Mouse (Mus musculus) midbrain, postnatal 0 days (tissue): ENCODE measurements around the gene Fndc3b. TPM values are rescaled to one million over a fixed set of nuclear protein-coding genes. Genes with fewer than 3 reads are reported as not detected.
A peak's percentile ranks its signal among the peaks of the same experiment; 100 is the strongest.

Source experiments
- ATAC-seq: fragments of 200-750 bp; cut with Nextera tagmentation; 2 replicates; pipeline ENCODE4 v1.8.0; 2017; ENCODE audit warnings: moderate number of reproducible peaks, mild to moderate bottlenecking, moderate TSS enrichment, moderate library complexity; ENCODE audit not compliant: low FRiP score
- DNase-seq: peaks from one replicate; pipeline ENCODE4 v3.0.0-alpha.2; 2015; ENCODE audit warnings: low spot score
- H3K27ac ChIP-seq: fragments of 300-500 bp; sonication (generic); 2 replicates; pipeline ENCODE4 v1.5.1; 2014; ENCODE audit warnings: low read depth, mild to moderate bottlenecking, low read length, mixed read lengths
- H3K27me3 ChIP-seq: fragments of 300-500 bp; sonication (generic); 2 replicates; pipeline ENCODE4 v1.6.1; 2014; ENCODE audit warnings: low read length, control low read depth, mixed read lengths; ENCODE audit not compliant: insufficient read depth
- H3K36me3 ChIP-seq: fragments of 300-500 bp; sonication (generic); 2 replicates; pipeline ENCODE4 v1.6.1; 2014; ENCODE audit warnings: low read length, control low read depth, mixed read lengths; ENCODE audit not compliant: insufficient read depth
- H3K4me1 ChIP-seq: fragments of 300-500 bp; sonication (generic); 2 replicates; pipeline ENCODE4 v1.6.1; 2014; ENCODE audit warnings: mild to moderate bottlenecking, control low read depth, antibody characterized with exemption, low read length, mixed read lengths; ENCODE audit not compliant: insufficient read depth
- H3K4me2 ChIP-seq: fragments of 300-500 bp; sonication (generic); 2 replicates; pipeline ENCODE4 v1.6.1; 2014; ENCODE audit warnings: low read depth, mild to moderate bottlenecking, low read length, mixed read lengths; ENCODE audit not compliant: poor library complexity, severe bottlenecking
- H3K4me3 ChIP-seq: fragments of 300-500 bp; sonication (generic); 2 replicates; pipeline ENCODE4 v1.5.1; 2014; ENCODE audit warnings: low read depth, mild to moderate bottlenecking, low read length, moderate library complexity
- H3K9ac ChIP-seq: fragments of 300-500 bp; sonication (generic); replicated peaks from 2 replicates; pipeline ENCODE4 v1.6.1; 2014; ENCODE audit warnings: mild to moderate bottlenecking, low read length, moderate library complexity, mixed read lengths; ENCODE audit not compliant: poor library complexity, severe bottlenecking
- H3K9me3 ChIP-seq: fragments of 300-500 bp; sonication (generic); 2 replicates; pipeline ENCODE4 v1.6.1; 2016; ENCODE audit warnings: low read length, control low read depth
- CTCF ChIP-seq: IDR thresholded peaks from 2 replicates; pipeline ENCODE4 v1.5.1; 2016; ENCODE audit warnings: antibody characterized with exemption, mild to moderate bottlenecking
- WGBS: fragments of 180-500 bp; shearing (Covaris S2); extraction: QIAGEN DNeasy Blood & Tissue Kit; methylation state at CpG from one replicate; pipeline ENCODE4 v1.1.7; 2014; 5-methylcytosine and 5-hydroxymethylcytosine counted together
- microRNA-seq: library from miRNA; unstranded; fragments of <30 nt; microRNA quantifications from one replicate; pipeline ENCODE4, GENCODE M21; 2016; ENCODE audit warnings: borderline number of aligned reads
- polyA plus RNA-seq: library from polyadenylated mRNA; unstranded; fragments of >200 nt; fragmentation: Nextera tagmentation; extraction: Ambion mirVana; gene quantifications from 2 replicates; pipeline ENCODE4 v1.2.1, GENCODE M21; 2015
- total RNA-seq: library from RNA; depleted of rRNA; stranded (reverse); fragments of >200 nt; gene quantifications from 2 replicates; pipeline ENCODE4 v1.2.3, GENCODE M21; 2014; rRNA removed

The Fndc3b gene
- total and polyA plus RNA-seq, 2 experiments from 2014 or later = 7.6 to 13.4 TPM

DNA sequence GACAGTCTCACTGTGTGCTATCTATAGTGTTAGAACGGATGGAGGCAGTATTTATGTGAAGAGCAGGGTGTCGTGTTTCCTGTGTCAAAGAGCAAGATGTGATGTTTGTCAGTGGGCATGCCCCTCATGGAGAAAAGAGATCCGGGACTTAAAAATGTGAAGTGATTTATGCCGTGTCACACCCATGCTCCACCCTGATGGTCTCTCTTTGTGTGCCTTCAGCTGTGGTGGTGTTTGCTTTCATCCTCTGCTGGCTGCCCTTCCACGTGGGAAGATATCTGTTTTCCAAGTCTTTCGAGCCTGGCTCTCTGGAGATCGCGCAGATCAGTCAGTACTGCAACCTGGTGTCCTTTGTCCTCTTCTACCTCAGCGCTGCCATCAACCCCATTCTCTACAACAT lies 336.7 kb downstream of the Fndc3b start:
- H3K9ac ChIP-seq = no peak overlapping the region
- no peak overlapping the region for H3K4me3 ChIP-seq
- no peak overlapping the region for H3K4me2 ChIP-seq
- H3K27me3 ChIP-seq = peaks cover 24% of the 10 kb centered on the region
- 71% methylated on average over 9 of the region's 9 CpGs for WGBS
- H3K27ac ChIP-seq = no peak overlapping the region
- H3K36me3 ChIP-seq = no peaks in the 10 kb centered on the region
- no peak for TF ChIP-seq CTCF
- H3K9me3 ChIP-seq = no peaks in the 10 kb centered on the region
- DNase-seq (no peak), ATAC-seq (no peak)
- H3K4me1 ChIP-seq = no peaks in the 10 kb centered on the region

DNA sequence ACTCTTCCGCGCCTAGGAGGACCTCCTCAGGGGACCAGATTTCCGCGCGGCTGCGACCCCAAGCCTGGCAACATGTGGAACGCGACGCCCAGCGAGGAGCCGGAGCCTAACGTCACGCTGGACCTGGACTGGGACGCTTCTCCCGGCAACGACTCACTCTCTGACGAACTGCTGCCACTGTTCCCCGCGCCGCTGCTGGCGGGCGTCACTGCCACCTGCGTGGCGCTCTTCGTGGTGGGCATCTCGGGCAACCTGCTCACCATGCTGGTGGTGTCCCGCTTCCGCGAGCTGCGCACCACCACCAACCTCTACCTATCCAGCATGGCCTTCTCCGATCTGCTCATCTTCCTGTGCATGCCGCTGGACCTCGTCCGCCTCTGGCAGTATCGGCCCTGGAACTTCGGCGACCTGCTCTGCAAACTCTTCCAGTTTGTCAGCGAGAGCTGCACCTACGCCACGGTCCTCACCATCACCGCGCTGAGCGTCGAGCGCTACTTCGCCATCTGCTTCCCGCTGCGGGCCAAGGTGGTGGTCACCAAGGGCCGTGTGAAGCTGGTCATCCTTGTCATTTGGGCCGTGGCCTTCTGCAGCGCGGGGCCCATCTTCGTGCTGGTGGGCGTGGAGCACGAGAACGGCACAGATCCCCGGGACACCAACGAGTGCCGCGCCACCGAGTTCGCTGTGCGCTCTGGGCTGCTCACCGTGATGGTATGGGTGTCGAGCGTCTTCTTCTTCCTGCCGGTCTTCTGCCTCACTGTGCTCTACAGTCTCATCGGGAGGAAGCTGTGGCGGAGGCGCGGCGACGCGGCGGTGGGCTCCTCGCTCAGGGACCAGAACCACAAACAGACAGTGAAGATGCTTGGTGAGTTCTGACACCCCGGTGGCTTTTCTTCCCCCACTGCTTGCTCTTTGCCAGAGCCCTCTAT lies 339.1 kb downstream of the Fndc3b start:
- Histone ChIP-seq H3K27me3 (peaks cover 28% of the 10 kb centered on the region), H3K36me3 (no peaks in the 10 kb centered on the region), H3K4me1 (no peaks in the 10 kb centered on the region), H3K4me2 (peak overlapping the region; percentile 97), H3K27ac (no peak overlapping the region), H3K9ac (0 out of 2 replicates have a peak overlapping the region, but pooled peaks have one; percentile 39), H3K9me3 (no peaks in the 10 kb centered on the region), H3K4me3 (peak overlapping the region; percentile 45)
- 2% methylated on average over 73 of the region's 77 CpGs for WGBS
- ATAC-seq = peak; percentile 54; the same call in 1 of the 2 replicates
- TF ChIP-seq CTCF = no peak
- no peak for DNase-seq

DNA sequence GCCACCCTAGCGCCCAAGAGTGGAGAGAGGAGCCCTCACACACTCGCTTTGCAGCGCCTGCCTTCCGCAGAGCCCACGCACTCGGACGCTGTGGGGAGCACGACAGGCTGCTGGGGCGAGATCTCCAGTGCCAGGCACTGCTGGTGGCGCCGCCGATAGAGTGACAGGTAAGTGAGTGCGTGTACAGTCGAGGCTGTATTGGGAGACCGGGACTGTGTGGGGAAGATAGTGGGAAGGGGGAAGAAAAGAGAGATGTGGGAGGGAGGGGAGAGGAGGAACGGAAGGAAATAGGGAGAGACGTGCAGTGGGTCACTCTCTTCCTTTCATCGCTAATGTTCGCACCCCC lies 339.9 kb downstream of the Fndc3b start, which contains the start of gene Ghsr:
Gene Ghsr (plus strand): TSS at position 76 of the 346 bp plus-strand sequence.
- peak; percentile 78 for ATAC-seq
- Histone ChIP-seq H3K9ac (0 out of 2 replicates have a peak within 1 kb of the TSS, but pooled peaks have one; percentile 39), H3K4me2 (peak within 1 kb of the TSS; percentile 97), H3K27ac (no peak within 1 kb of the TSS), H3K4me3 (peak within 1 kb of the TSS; percentile 45), H3K27me3 (peaks cover 28% of the 10 kb centered on the region), H3K4me1 (no peaks in the 10 kb centered on the region), H3K36me3 (no peaks in the 10 kb centered on the region), H3K9me3 (no peaks in the 10 kb centered on the region)
- WGBS = under 1% methylated on average over 16 of the region's 19 CpGs
- TF ChIP-seq CTCF = 0 out of 2 replicates have a peak, but pooled peaks have one; percentile 5
- no peak for DNase-seq

DNA sequence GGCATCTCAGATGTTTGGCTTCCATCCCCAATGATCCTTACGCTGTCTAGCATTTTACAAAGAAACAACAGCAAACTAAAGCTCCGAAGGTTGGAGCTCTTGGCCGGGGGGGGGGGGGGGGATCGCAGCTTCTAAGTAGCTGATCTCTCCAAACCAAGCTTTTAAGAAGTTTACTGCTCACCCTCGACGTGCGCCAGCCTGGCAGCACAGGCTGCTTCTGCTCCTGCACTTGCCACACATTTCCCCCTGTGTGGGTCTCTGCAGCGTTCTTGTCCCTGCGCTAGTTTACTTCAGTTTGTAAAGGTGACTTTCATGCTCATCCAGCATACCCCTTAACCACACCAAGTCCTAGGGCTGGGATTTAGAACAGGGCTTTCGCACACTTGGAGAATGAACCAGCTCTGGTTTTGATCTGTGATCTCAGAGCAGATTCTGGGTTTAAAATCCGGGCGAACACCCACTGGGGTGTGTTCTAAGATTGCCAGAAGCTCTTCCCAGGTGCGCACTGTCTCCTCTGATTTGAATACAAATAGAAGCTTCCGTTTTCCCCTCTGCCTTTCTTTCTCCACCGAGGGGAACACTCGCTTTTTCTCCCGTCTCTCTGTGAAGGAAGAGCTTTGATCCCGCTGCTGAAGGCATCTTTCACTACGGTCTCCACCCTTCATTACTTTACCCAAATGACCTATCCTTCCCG lies 340.4 kb downstream of the Fndc3b start:
- Histone ChIP-seq H3K27me3 (peaks cover 28% of the 10 kb centered on the region), H3K4me1 (no peaks in the 10 kb centered on the region), H3K27ac (no peak overlapping the region), H3K9ac (no peak overlapping the region), H3K9me3 (no peaks in the 10 kb centered on the region), H3K4me2 (peak overlapping the region; percentile 97), H3K36me3 (no peaks in the 10 kb centered on the region), H3K4me3 (peak overlapping the region; percentile 45)
- DNase-seq (no peak), ATAC-seq (no peak)
- WGBS = 1% methylated on average over 20 of the region's 20 CpGs
- no peak for TF ChIP-seq CTCF

DNA sequence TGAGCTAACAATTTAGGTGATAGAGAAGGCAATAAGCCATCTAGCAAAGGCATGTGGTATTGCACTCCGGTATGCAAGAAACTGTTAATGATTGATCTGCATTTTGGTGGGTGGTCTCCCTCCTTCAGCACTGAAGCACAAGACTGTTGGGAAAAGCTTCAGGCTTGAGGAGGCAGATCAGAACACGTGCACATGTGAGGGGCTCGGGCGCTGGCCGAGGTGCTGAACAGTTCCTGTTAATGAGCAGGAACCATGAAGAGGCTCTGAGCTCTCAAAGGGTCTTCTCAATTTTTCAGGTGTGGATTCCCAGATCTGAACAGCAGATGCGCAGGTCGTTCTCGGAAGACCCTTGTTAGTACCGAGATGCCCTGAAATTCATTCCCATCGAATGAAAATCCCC lies 341.0 kb downstream of the Fndc3b start:
- no peak for ATAC-seq

More for the DNA sequence above, 341.0 kb downstream of the Fndc3b start:
- H3K9me3 ChIP-seq = no peaks in the 10 kb centered on the region
- H3K36me3 ChIP-seq = no peaks in the 10 kb centered on the region
- no peak for DNase-seq
- H3K27me3 ChIP-seq = peaks cover 28% of the 10 kb centered on the region
- WGBS = 3% methylated on average over 10 of the region's 10 CpGs
- no peaks in the 10 kb centered on the region for H3K4me1 ChIP-seq
- peak; percentile 50 for TF ChIP-seq CTCF
- no peak overlapping the region for H3K4me3 ChIP-seq
- no peak overlapping the region for H3K9ac ChIP-seq
- H3K27ac ChIP-seq = no peak overlapping the region
- H3K4me2 ChIP-seq = peak overlapping the region; percentile 97

Small RNA genes lying within 50 kb of the gene (microRNA-seq; reads per million reads assigned to microRNA genes)
- gene Mir3092 = not detected

Other genes with a start within 250 kb of the Fndc3b start
- gene Tmem212, start 185.1 kb upstream of the Fndc3b start, total RNA-seq = 9.1 and 9.6 TPM in 2 replicates
- gene Tmem212, start 185.1 kb upstream of the Fndc3b start, polyA plus RNA-seq = 4.8 and 6.2 TPM in 2 replicates
- gene Pld1, start 227.4 kb upstream of the Fndc3b start, total RNA-seq = 6.7 and 13.5 TPM in 2 replicates
- gene Pld1, start 227.4 kb upstream of the Fndc3b start, polyA plus RNA-seq = 4.7 and 5.0 TPM in 2 replicates